Mouse (Mus musculus) forebrain, embryonic 15.5 days (tissue): ENCODE measurements around the gene Traf3ip3. TPM values are rescaled to one million over a fixed set of nuclear protein-coding genes. Genes with fewer than 3 reads are reported as not detected.

Experiments used
- ATAC-seq: fragments of 200-750 bp; cut with Nextera tagmentation; replicated peaks from 2 replicates; pipeline ENCODE4 v1.8.0; 2017; ENCODE audit warnings: mild to moderate bottlenecking, moderate TSS enrichment, moderate library complexity
- H3K27ac ChIP-seq: fragments of 300-500 bp; sonication (generic); replicated peaks from 2 replicates; pipeline ENCODE4 v1.5.1; 2015; ENCODE audit warnings: mild to moderate bottlenecking, inconsistent platforms
- H3K27me3 ChIP-seq: fragments of 300-500 bp; sonication (generic); 2 replicates; pipeline ENCODE4 v1.6.1; 2015; ENCODE audit warnings: inconsistent platforms
- H3K36me3 ChIP-seq: fragments of 300-500 bp; sonication (generic); 2 replicates; pipeline ENCODE4 v1.6.1; 2015; ENCODE audit warnings: mild to moderate bottlenecking, inconsistent platforms
- H3K4me1 ChIP-seq: fragments of 300-500 bp; sonication (generic); 2 replicates; pipeline ENCODE4 v1.6.1; 2015; ENCODE audit warnings: inconsistent platforms
- H3K4me2 ChIP-seq: fragments of 300-500 bp; sonication (generic); replicated peaks from 2 replicates; pipeline ENCODE4 v1.6.1; 2015; ENCODE audit warnings: mild to moderate bottlenecking, inconsistent platforms
- H3K4me3 ChIP-seq: fragments of 300-500 bp; sonication (generic); 2 replicates; pipeline ENCODE4 v1.5.1; 2015; ENCODE audit warnings: mild to moderate bottlenecking, inconsistent platforms
- H3K9ac ChIP-seq: fragments of 300-500 bp; sonication (generic); replicated peaks from 2 replicates; pipeline ENCODE4 v1.6.1; 2015; ENCODE audit warnings: mild to moderate bottlenecking, inconsistent platforms
- H3K9me3 ChIP-seq: fragments of 300-500 bp; sonication (generic); 2 replicates; pipeline ENCODE4 v1.6.1; 2016; ENCODE audit warnings: inconsistent platforms
- WGBS: fragments of 180-500 bp; shearing (Covaris S2); methylation state at CpG from one replicate; pipeline ENCODE4 v1.1.7; 2015; ENCODE audit warnings: mixed read lengths; 5-methylcytosine and 5-hydroxymethylcytosine counted together
- polyA plus RNA-seq: library from polyadenylated mRNA; unstranded; fragments of >200 nt; fragmentation: Nextera tagmentation; extraction: Ambion mirVana; gene quantifications from 2 replicates; pipeline ENCODE4 v1.2.1, GENCODE M21; 2015

The Traf3ip3 gene
- polyA plus RNA-seq, 1 experiment from 2014 or later, result 1.3 TPM

- Histone ChIP-seq H3K36me3 (no peaks in the 10 kb centered on the region), H3K4me1 (no peaks in the 10 kb centered on the region), H3K4me2 (no peak overlapping the region), H3K27me3 (no peaks in the 10 kb centered on the region), H3K9me3 (no peaks in the 10 kb centered on the region), H3K9ac (no peak overlapping the region), H3K4me3 (no peak overlapping the region), H3K27ac (no peak overlapping the region)
- ATAC-seq, result no peak
- WGBS, result 73% methylated on average over 3 of the region's 3 CpGs
These were observed 29.0 kb upstream of the Traf3ip3 start for GRCm38 (mm10) chr1:193230531-193230930.

DNA sequence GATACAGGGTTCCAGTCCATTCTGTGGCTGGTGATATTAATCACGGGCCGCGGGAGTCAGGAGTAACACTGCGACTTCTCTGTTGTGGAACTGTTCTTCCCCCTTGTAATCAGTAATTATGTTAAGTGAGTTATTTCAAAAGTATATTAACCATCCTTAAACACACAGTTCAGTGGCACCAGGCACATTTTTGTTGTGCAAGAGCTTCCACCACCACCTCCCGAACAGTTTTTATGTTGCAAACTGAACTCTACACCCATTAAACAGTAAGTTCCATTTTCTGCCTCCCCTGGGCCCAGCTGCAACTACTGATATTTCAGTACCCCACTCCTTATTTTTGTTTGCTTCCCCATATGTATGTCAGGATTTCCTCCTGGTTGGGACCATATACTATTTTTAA is 28.1 kb upstream of the Traf3ip3 start:
- ATAC-seq, result no peak
- 93% methylated on average over 5 of the region's 5 CpGs for WGBS
- no peak overlapping the region for H3K27ac ChIP-seq
- no peak overlapping the region for H3K4me2 ChIP-seq
- no peaks in the 10 kb centered on the region for H3K9me3 ChIP-seq
- H3K4me3 ChIP-seq, result no peak overlapping the region
- no peaks in the 10 kb centered on the region for H3K36me3 ChIP-seq
- H3K27me3 ChIP-seq, result no peaks in the 10 kb centered on the region
- no peak overlapping the region for H3K9ac ChIP-seq
- H3K4me1 ChIP-seq, result no peaks in the 10 kb centered on the region

GRCm38 (mm10) chr1:193227537-193227936 is 26.0 kb upstream of the Traf3ip3 start:
- H3K27ac ChIP-seq, result no peak overlapping the region

DNA sequence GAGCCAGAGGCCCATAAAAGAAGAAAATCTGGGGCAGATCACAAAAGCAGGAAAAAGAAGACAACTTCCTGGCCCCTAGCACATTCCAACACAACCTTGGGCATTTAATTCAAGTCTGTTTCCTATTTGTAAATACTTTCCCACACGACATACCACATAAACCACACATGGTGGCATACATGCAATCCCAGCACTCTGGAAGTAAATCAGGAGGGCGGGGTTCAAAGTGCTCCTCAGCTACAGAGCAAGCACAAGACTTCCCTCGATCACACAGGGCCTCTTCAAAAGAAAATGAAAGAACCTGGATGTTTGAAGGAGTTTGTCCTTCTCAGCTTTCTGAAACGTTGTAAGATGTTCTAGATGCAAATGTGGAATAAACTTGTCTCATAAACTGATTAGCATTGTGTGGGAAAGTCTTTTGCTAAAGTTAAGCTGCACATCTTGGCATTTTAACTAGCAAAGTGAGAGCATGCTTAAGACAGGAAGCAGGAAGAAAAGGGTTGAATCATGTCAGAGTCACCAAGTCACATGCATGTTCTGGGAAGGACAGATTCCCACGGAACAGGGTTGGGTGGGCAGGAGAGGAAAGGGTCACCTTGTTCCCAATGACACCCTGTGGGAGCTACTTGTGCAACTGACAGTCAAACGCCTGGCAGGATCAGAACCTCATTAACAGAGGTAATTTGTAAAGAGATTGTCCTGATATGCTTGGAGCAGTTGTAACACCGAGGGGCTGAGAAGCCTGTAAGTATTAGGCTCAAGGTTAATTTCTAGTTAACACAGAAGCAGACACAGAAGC is 25.4 kb upstream of the Traf3ip3 start:
- no peaks in the 10 kb centered on the region for H3K36me3 ChIP-seq
- H3K9me3 ChIP-seq, result no peaks in the 10 kb centered on the region
- H3K27me3 ChIP-seq, result no peaks in the 10 kb centered on the region
- no peak overlapping the region for H3K4me2 ChIP-seq
- ATAC-seq, result no peak
- WGBS, result 45% methylated on average over 7 of the region's 7 CpGs
- no peak overlapping the region for H3K4me3 ChIP-seq
- no peak overlapping the region for H3K9ac ChIP-seq
- H3K27ac ChIP-seq, result no peak overlapping the region
- H3K4me1 ChIP-seq, result no peaks in the 10 kb centered on the region

More at GRCm38 (mm10) chr1:193227537-193227936, 26.0 kb upstream of the Traf3ip3 start:
- Histone ChIP-seq H3K27me3 (no peaks in the 10 kb centered on the region), H3K4me2 (no peak overlapping the region), H3K4me1 (no peaks in the 10 kb centered on the region), H3K36me3 (no peaks in the 10 kb centered on the region), H3K9ac (no peak overlapping the region), H3K4me3 (no peak overlapping the region), H3K9me3 (no peaks in the 10 kb centered on the region)
- WGBS, result 53% methylated on average over 4 of the region's 4 CpGs
- ATAC-seq, result no peak

GRCm38 (mm10) chr1:193226114-193226513 is 24.6 kb upstream of the Traf3ip3 start:
- Histone ChIP-seq H3K9ac (no peak overlapping the region), H3K27ac (no peak overlapping the region), H3K9me3 (no peaks in the 10 kb centered on the region), H3K4me1 (no peaks in the 10 kb centered on the region), H3K36me3 (no peaks in the 10 kb centered on the region), H3K4me2 (no peak overlapping the region), H3K4me3 (no peak overlapping the region), H3K27me3 (no peaks in the 10 kb centered on the region)
- ATAC-seq, result no peak
- whole genome bisulfite sequencing, result 92% methylated on average over 4 of the region's 4 CpGs

DNA sequence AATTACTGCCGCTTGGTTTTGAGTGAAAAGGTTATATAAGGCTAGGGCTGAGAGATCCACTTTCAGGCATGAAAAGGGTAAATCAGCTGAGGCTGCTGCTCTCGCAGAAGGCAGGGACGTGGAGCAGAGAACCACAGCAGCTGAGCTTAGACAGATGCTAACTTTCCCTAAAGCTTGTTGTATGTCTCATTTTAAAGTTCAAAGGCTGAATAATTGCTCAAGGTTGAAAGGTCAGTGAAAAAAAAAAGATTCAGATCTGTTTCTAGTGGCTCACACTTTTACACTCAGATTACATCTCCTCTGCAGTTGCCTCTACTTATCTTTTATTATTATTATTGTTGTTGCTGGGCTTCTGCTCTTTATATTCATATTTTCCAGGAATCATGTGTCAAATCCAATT is 24.0 kb upstream of the Traf3ip3 start:
- no peak overlapping the region for H3K27ac ChIP-seq
- ATAC-seq, result no peak
- no peak overlapping the region for H3K4me2 ChIP-seq
- H3K4me1 ChIP-seq, result no peaks in the 10 kb centered on the region
- no peaks in the 10 kb centered on the region for H3K36me3 ChIP-seq
- 9% methylated on average over 3 of the region's 3 CpGs for WGBS
- no peaks in the 10 kb centered on the region for H3K9me3 ChIP-seq
- no peaks in the 10 kb centered on the region for H3K27me3 ChIP-seq
- H3K4me3 ChIP-seq, result no peak overlapping the region
- no peak overlapping the region for H3K9ac ChIP-seq

GRCm38 (mm10) chr1:193220408-193220807 is 18.9 kb upstream of the Traf3ip3 start:
- no peaks in the 10 kb centered on the region for H3K9me3 ChIP-seq
- ATAC-seq, result no peak
- H3K4me2 ChIP-seq, result no peak overlapping the region
- H3K4me3 ChIP-seq, result no peak overlapping the region
- H3K27me3 ChIP-seq, result no peaks in the 10 kb centered on the region
- no peak overlapping the region for H3K27ac ChIP-seq
- H3K4me1 ChIP-seq, result no peaks in the 10 kb centered on the region
- H3K36me3 ChIP-seq, result no peaks in the 10 kb centered on the region
- 68% methylated on average over 5 of the region's 5 CpGs for WGBS
- H3K9ac ChIP-seq, result no peak overlapping the region

DNA sequence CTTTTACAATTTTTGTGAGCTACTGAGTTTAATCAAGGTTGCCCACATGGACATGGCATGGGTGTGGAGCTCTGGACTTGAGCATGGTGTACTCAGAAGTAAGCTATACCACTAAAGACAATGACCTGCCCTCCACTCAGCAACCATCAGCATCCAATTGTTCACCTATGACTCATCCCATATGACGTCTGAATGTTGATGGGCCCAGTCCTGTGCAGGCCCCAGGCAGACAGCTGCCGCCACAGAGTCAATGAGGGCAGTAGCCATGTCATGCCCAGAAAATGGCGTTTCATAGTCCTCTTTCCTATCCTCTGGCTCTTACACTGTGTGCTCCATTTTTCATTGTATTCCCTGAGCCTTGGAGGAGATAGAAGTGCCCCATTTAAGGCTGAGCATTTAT is 14.5 kb upstream of the Traf3ip3 start:
- Histone ChIP-seq H3K36me3 (no peaks in the 10 kb centered on the region), H3K4me3 (no peak overlapping the region), H3K27ac (no peak overlapping the region), H3K9ac (no peak overlapping the region), H3K4me1 (no peaks in the 10 kb centered on the region), H3K4me2 (no peak overlapping the region), H3K9me3 (no peaks in the 10 kb centered on the region), H3K27me3 (no peaks in the 10 kb centered on the region)
- WGBS, result 77% methylated on average over 3 of the region's 3 CpGs
- no peak for ATAC-seq

GRCm38 (mm10) chr1:193214053-193214452 is 12.6 kb upstream of the Traf3ip3 start:
- Histone ChIP-seq H3K4me3 (no peak overlapping the region), H3K27ac (no peak overlapping the region), H3K36me3 (no peaks in the 10 kb centered on the region), H3K27me3 (no peaks in the 10 kb centered on the region), H3K9me3 (no peaks in the 10 kb centered on the region), H3K4me2 (no peak overlapping the region), H3K4me1 (no peaks in the 10 kb centered on the region), H3K9ac (no peak overlapping the region)
- no peak for ATAC-seq
- WGBS, result 87% methylated on average over 5 of the region's 5 CpGs

- Histone ChIP-seq H3K36me3 (no peaks in the 10 kb centered on the region), H3K9me3 (no peaks in the 10 kb centered on the region), H3K27ac (no peak overlapping the region), H3K4me1 (no peaks in the 10 kb centered on the region), H3K4me3 (no peak overlapping the region), H3K27me3 (no peaks in the 10 kb centered on the region), H3K4me2 (no peak overlapping the region), H3K9ac (no peak overlapping the region)
- no peak for ATAC-seq
- WGBS, result 78% methylated on average over 5 of the region's 5 CpGs
These were observed 9.9 kb upstream of the Traf3ip3 start for GRCm38 (mm10) chr1:193211371-193211770.

DNA sequence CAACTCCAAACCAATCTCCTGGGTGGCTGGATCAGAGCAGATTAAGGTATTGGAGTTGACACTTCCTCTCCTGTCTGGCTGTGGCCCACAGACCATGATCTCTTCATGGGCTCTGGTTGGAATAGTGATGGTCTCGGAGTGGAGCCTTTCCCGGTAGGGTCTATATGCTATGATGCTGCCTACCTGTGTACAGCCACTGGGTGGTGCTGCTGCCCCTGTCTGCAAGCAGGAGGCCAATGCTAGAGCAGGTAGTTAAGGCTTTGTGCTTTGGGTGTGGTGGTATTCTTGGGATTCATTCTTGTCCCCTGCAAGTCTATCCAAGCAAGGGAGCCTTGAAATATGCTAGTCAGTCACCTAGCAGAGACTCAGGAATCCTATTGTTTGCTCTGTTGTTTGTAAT is 6.7 kb upstream of the Traf3ip3 start:
- Histone ChIP-seq H3K9me3 (no peaks in the 10 kb centered on the region), H3K36me3 (no peaks in the 10 kb centered on the region), H3K9ac (no peak overlapping the region), H3K4me1 (no peaks in the 10 kb centered on the region), H3K4me3 (no peak overlapping the region), H3K27me3 (no peaks in the 10 kb centered on the region), H3K27ac (no peak overlapping the region), H3K4me2 (no peak overlapping the region)
- 41% methylated on average over 2 of the region's 2 CpGs for WGBS
- no peak for ATAC-seq

DNA sequence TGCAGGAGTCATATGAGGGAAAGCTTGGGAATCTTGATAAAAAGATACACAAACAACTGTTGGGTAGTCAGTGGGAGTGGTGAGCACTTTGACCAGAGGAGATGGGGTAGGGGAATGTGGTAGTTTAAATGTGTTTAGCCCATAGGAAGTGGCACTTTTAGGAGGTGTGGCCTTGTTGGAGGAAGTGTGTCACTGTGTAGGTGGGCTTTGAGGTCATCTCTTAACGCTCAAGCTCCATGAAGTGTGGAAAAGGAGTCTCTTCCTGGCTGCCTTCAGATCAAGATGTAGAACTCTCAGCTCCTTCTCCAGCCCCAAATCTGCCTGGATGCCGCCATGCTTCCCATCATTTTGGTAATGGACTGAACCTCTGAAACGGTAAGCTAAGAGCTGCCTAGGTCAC is 6.0 kb upstream of the Traf3ip3 start, which contains the start of gene Lamb3:
Gene Lamb3, plus strand, starts transcription at position 197 of the 400 bp plus-strand sequence.
- WGBS, result 88% methylated on average over 3 of the region's 3 CpGs
- H3K9ac ChIP-seq, result no peak within 1 kb of the TSS
- no peak for ATAC-seq
- no peak within 1 kb of the TSS for H3K4me3 ChIP-seq
- no peak within 1 kb of the TSS for H3K4me2 ChIP-seq
- H3K4me1 ChIP-seq, result no peaks in the 10 kb centered on the region
- H3K27ac ChIP-seq, result no peak within 1 kb of the TSS
- no peaks in the 10 kb centered on the region for H3K27me3 ChIP-seq
- no peaks in the 10 kb centered on the region for H3K9me3 ChIP-seq
- no peaks in the 10 kb centered on the region for H3K36me3 ChIP-seq

GRCm38 (mm10) chr1:193205431-193205830 is 3.9 kb upstream of the Traf3ip3 start:
- ATAC-seq, result no peak
- no peaks in the 10 kb centered on the region for H3K4me1 ChIP-seq
- no peak overlapping the region for H3K27ac ChIP-seq
- no peak overlapping the region for H3K4me2 ChIP-seq
- WGBS, result 93% methylated on average over 2 of the region's 2 CpGs
- no peak overlapping the region for H3K9ac ChIP-seq
- no peaks in the 10 kb centered on the region for H3K36me3 ChIP-seq
- H3K9me3 ChIP-seq, result no peaks in the 10 kb centered on the region
- H3K4me3 ChIP-seq, result no peak overlapping the region
- H3K27me3 ChIP-seq, result no peaks in the 10 kb centered on the region
